Mouse (Mus musculus) frontal cortex, postnatal 36 days (tissue): ENCODE results near the gene Nceh1.

ENCODE experiments used
- DNase-seq, 2 experiments: peaks; one replicate each; pipeline ENCODE4 v3.0.0; 2022; ENCODE audit warnings: low spot score in 2 of 2

Nceh1 gene

GRCm38 (mm10) chr3:27190865-27191264 lies 8.1 kb downstream of the Nceh1 start:
- DNase-seq, result no peak

GRCm38 (mm10) chr3:27191856-27192255 lies 9.1 kb downstream of the Nceh1 start:
- no peak for DNase-seq

DNA sequence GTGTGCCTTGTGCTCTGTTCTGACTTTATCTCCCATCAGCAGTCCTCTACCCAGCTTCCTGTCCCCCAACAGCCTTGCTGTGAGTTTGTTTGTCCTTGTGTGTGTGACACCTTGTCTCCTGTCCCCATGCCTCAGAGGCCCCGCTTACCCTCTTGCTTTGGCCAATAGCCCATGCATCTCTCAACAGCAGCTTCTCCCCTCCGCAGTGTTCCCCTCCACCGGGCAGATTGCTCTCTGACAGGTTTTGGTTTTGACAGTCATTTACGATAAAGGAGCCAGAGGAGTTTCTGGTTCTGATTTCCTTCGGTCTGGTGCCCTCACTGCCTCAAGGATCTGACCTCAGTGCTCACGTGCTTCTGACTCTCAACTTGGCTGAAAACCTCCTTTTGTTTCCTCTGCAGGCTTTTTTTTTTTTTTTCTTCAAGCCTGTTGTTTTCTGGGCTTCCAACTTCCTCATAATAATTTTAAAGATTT lies 11.1 kb downstream of the Nceh1 start:
- DNase-seq, result no peak

- DNase-seq, result no peak
Measured at GRCm38 (mm10) chr3:27195153-27195552, 12.4 kb downstream of the Nceh1 start.

DNA sequence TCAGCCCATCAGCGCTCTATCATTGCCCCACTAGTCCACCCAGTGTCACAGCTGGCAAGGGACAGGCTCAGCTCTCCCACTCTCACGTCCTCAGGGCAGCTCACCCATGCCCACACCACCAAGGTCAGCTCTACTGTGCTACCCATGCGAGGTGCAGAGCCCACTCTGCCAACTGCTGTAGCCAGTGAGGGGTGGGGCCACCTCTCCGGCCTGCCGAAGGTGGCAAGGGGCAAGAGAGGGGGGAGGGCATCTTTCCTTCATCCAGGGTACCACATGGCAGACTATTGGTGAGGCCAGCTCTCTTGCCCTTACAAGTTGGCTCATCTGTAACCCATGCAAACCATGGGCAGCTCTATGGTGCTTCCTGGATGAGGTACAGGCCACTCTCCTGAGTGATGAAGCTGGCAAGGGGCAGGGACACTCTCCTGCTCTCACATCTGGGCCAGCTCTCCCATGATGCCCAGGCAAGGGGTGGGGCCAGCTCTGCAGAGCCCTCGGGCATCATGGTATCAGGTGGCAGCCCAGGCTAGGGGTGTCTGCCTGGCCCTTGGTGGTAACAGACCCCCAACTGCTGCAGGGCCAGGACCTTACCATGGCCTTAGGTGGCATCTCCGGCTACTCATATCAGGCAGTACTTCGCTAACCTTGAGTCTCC lies 12.9 kb downstream of the Nceh1 start:
- DNase-seq, result no peak

GRCm38 (mm10) chr3:27196529-27196928 lies 13.8 kb downstream of the Nceh1 start:
- no peak for DNase-seq

DNA sequence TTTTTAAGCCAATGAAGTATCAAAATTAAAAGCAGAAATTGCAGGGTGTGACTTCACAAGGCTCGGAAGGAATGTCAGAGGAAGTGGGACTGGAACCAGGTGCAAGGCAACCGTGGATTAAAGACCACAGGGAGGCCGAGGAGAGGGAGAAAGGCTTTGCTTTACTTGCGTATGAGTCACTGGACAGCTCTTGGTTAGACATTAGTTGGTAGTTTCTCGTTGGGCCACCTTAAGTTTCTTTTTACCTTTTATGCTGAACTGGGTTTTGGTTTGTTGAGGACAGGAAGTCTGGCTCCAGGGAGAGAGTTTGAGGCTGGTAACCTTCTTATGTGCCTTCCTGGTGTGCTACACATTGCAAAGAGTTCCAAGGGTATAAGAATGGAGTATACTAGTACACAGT lies 15.1 kb downstream of the Nceh1 start:
- no peak for DNase-seq

DNA sequence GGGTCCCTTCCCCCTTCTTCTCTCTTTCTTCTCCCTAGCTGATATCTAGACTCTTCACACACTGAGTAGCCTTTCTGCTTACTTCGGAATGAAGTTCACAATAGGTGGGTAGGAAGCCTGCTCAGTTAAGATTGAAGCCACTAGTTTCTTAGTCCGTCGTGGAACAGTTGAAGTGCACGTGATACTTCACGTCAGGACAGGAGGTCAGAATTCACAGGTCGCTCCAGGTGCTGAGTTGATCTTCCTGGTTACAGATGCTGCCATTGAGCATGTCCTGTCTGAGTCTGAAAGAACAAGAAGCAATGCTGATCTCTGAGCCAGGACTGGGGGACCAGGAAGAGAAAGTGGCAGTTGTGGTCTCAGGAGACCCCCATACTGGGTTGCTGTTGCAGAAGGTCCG lies 16.4 kb downstream of the Nceh1 start:
- DNase-seq, result no peak

- no peak for DNase-seq
Measured at GRCm38 (mm10) chr3:27201728-27202411, 19.1 kb downstream of the Nceh1 start.

DNA sequence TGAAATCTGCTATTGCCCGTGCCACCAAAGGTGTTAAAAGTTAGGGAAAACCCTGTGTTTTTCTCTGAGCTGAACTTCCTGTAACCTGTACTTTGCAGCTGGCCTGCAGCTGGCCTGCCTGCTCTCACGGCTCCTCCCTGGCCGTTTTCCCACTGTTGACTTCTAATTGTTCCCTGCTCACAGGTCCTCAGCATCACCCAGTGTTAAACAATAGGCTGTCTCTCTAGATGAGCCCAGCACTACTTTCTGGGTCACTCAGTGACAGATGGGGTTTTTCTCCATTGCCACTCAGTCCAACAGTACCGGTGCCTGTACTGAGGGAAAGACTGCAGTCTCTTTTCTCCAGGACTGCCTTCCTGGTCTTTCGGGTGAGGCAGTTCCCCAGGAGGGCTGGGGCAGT lies 22.3 kb downstream of the Nceh1 start:
- no peak for DNase-seq

DNA sequence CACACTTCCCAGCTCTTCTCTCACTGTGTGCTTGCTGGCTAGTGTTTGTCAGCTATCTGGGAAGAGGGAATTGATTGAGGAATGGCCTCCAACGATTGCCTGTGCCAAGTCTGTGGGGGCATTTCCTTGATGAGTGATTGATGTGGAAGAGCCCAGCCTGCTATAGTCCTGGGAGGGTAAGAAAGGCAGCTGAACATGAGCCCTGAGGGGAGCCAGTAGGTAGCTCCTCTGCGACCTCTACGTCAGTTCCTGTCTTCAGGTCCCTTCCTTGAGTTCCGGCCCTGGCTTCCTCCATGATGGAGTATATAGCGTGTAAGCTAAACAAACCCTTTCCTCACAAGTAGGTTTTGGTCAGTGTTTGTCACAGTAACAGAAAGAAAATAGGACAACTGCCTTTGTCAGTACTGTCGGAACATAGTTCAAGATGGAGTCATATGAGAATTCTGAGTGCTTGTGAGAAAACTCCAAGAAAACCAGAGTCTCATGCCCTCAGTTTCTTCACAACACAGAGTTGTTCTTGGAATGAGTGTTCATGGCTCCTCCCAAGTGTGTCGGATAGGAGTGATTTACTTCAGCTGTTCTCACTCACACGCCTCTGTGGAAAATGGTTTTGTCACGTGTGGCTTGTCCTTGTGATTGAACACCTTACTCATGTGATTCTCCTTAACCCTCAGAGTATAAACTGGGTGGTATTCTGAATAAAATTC lies 22.9 kb downstream of the Nceh1 start:
- no peak for DNase-seq

GRCm38 (mm10) chr3:27206221-27206560 lies 23.4 kb downstream of the Nceh1 start:
- DNase-seq, result no peak

- DNase-seq, result no peak
Measured at GRCm38 (mm10) chr3:27206577-27206976, 23.8 kb downstream of the Nceh1 start.

DNA sequence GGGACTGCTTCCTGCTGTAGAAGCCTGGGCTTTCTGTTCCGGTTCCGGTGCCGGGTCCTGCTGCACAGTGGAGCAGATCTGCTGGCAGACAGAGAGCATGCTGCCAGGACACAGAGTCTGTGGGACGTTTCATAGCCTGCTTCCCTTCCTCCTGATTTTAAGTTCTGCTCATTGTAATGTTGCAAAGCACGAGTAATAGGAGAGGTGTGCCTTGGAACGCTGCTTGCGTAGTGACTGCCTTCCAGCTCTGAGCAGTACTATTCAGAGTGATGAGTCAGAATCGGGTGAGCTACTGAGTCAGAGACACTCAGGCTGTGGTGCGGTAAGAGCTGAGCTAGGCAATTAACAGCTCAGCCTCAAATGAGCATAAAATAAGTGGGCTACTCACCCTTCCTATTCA lies 26.9 kb downstream of the Nceh1 start:
- DNase-seq, result peak; percentile 55 to 60

- DNase-seq, result no peak
Measured at GRCm38 (mm10) chr3:27210271-27210670, 27.5 kb downstream of the Nceh1 start.

DNA sequence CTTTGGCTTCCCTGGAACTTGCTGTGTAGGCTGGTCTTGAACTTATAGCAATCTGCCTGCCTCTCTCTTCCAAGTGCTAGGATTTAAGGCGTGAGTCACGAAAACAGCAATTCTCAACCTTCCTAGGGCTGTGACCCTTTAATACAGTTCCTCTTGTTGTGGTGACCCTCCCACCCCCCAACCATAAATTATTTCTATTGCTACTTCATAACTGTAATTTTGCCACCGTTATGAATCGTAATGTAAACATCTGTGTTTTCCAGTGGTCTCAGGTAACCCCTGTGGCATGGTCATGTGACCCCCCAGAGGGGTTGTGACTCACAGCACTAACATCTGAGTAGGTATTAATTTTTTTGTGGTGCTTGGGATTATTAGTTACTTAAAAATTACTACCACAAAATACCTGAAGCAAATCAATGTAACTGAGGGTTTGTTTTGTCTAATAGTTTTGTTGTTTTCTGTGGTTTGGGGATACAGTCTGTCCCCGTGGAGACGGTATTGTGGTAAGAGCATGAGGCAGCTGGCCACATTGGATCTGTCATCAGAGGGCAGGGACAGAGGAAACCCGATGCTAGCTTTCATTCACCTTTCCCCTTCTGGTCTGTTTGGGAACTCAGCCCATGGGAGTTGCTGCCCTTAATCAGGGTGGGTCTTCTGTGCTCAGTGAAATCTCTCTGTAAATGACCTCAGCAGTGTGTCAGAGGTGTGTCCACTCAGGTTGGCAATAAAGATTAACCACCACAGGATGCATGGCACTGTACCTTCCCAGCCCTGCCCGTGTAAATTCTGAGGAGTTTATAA lies 31.5 kb downstream of the Nceh1 start:
- no peak for DNase-seq

GRCm38 (mm10) chr3:27217331-27217730 lies 34.6 kb downstream of the Nceh1 start:
- no peak for DNase-seq

- DNase-seq, result no peak
Measured at GRCm38 (mm10) chr3:27218604-27219003, 35.8 kb downstream of the Nceh1 start.

DNA sequence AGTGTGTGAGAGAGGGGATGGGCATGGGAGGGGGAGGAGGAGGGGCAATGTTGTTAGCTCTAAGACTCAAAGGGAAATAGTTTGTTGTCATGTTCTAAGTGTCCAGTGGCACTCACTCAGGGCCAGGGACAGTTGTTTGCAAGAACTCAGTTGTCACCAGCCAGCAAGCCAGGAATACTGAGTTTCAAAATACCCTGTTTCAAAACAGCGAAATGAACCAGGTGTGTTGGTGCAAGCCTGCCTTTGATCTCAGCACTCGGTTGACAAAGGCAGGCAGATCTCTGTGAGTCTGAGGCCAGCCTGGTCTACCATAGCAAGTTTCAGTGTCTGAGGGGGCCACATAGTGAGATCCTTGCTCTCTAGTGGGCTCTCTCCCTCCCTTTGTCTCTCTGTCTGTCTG lies 39.3 kb downstream of the Nceh1 start:
- DNase-seq, result no peak

DNA sequence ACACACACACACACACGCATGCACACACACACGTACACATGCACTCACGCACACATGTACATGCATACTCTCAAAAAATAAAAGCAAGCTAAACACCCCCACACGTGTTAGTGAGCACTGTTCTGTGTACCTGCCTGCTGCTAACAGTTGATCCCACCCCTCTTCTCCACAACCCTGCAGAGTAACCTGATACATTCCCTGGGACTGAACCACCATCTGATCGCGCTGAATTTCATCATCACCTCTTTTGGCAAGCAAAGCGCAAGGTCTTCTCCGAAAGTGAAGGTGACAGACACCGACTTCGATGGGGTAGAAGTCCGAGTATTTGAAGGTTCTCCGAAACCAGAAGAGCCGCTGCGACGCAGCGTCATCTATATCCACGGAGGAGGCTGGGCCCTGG lies 39.7 kb downstream of the Nceh1 start:
- DNase-seq, result no peak

DNA sequence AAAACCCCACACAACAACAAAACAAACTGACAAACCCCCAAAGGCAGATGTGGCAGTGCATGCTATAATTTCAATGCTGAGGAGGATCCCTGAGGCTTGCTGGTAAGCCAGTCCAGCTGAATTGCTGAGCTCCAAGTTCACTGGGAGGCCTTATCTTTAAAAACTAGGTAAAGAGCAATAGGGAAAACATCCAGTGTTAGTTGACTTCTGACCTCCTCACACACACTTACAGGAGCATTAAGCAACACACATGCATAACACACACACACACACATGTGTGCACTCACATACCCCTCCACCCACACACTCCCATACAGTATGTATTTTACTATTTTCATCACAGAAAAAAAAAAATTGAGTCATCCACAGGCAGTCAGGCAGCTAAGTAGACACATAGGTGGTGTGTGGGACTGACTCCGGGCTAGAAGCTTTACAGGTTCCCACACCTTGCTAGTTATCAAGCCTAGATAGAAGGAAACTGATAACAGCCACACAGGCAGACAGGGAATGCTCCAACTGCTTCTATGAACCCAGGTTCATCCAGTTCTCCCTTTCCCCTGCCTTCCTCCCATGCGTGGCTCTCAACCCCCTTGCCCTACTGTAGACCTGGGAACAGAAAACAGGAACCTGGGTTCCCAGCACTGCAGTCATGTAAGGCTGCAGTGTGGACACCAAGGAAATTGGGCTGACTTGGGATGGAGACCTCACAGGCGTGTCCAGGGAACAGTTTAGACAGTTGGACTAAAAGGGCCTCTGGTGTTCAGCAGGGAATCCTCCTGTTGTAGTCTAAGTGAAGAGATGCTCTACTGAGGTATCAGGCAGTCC lies 45.1 kb downstream of the Nceh1 start:
- DNase-seq, result no peak
